Mouse (Mus musculus) hindbrain, embryonic 14.5 days (tissue): Measurements from ENCODE around the gene Ankrd60. TPM values are rescaled to one million over a fixed set of nuclear protein-coding genes. Genes with fewer than 3 reads are reported as not detected.

Source experiments
- ATAC-seq: fragments of 200-750 bp; cut with Nextera tagmentation; 2 replicates; pipeline ENCODE4 v1.8.0; 2017; ENCODE audit warnings: moderate number of reproducible peaks, mild to moderate bottlenecking, moderate TSS enrichment, moderate library complexity; ENCODE audit not compliant: low FRiP score
- DNase-seq: peaks from one replicate; pipeline ENCODE4 v3.0.0-alpha.2; 2015; ENCODE audit warnings: low spot score
- H3K27ac ChIP-seq: fragments of 300-500 bp; sonication (generic); 2 replicates; pipeline ENCODE4 v1.5.1; 2014; ENCODE audit warnings: mild to moderate bottlenecking, moderate library complexity
- H3K27me3 ChIP-seq: fragments of 300-500 bp; sonication (generic); 2 replicates; pipeline ENCODE4 v1.6.1; 2014; ENCODE audit warnings: mild to moderate bottlenecking, low read length, mixed read lengths; ENCODE audit not compliant: control insufficient read depth, insufficient read depth
- H3K36me3 ChIP-seq: fragments of 300-500 bp; sonication (generic); replicated peaks from 2 replicates; pipeline ENCODE4 v1.6.1; 2014; ENCODE audit not compliant: control insufficient read depth, insufficient read depth
- H3K4me1 ChIP-seq: fragments of 300-500 bp; sonication (generic); replicated peaks from 2 replicates; pipeline ENCODE4 v1.6.1; 2014; ENCODE audit warnings: antibody characterized with exemption, low read length, mixed read lengths; ENCODE audit not compliant: control insufficient read depth, insufficient read depth
- H3K4me2 ChIP-seq: fragments of 300-500 bp; sonication (generic); replicated peaks from 2 replicates; pipeline ENCODE4 v1.6.1; 2014; ENCODE audit warnings: mild to moderate bottlenecking, moderate library complexity
- H3K4me3 ChIP-seq: fragments of 300-500 bp; sonication (generic); replicated peaks from 2 replicates; pipeline ENCODE4 v1.5.1; 2014; ENCODE audit warnings: mild to moderate bottlenecking, low read length
- H3K9ac ChIP-seq: fragments of 300-500 bp; sonication (generic); 2 replicates; pipeline ENCODE4 v1.6.1; 2014
- H3K9me3 ChIP-seq: fragments of 300-500 bp; sonication (generic); 2 replicates; pipeline ENCODE4 v1.6.1; 2016; ENCODE audit warnings: low read length; ENCODE audit not compliant: control insufficient read depth
- WGBS: fragments of 180-500 bp; shearing (Covaris S2); extraction: QIAGEN DNeasy Blood & Tissue Kit; methylation state at CpG from one replicate; pipeline ENCODE4 v1.1.7; 2014; 5-methylcytosine and 5-hydroxymethylcytosine counted together
- polyA plus RNA-seq: library from polyadenylated mRNA; unstranded; fragments of >200 nt; fragmentation: Nextera tagmentation; extraction: Ambion mirVana; gene quantifications from 2 replicates; pipeline ENCODE4 v1.2.1, GENCODE M21; 2014

Gene Ankrd60
- polyA plus RNA-seq, 1 experiment from 2014 or later = not detected

DNA sequence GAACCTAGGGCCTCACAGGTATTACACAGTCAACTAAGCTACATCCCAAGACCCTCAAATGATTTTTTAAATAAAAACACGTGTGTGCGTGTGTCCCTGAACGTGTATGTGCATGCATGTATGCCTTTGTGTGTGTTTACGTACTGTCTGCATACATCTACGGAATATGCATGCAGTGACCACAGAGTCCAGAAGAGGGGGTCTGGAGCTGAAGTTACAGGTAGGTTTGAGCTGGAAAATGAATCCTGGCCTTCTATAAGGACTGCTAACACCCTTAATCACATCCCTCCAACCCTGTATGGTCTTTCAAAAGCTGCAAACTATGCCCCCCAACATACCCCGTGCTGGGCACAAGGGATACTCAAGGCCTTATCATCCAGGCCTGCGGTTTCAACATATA is 14.8 kb downstream of the Ankrd60 start:
- Histone ChIP-seq H3K4me1 (no peaks in the 10 kb centered on the region), H3K9ac (no peak overlapping the region), H3K36me3 (no peaks in the 10 kb centered on the region), H3K4me3 (no peak overlapping the region), H3K27me3 (no peaks in the 10 kb centered on the region), H3K9me3 (no peaks in the 10 kb centered on the region), H3K4me2 (no peak overlapping the region), H3K27ac (no peak overlapping the region)
- ATAC-seq (no peak), DNase-seq (peak; percentile 69)
- WGBS = 78% methylated on average over 7 of the region's 7 CpGs

DNA sequence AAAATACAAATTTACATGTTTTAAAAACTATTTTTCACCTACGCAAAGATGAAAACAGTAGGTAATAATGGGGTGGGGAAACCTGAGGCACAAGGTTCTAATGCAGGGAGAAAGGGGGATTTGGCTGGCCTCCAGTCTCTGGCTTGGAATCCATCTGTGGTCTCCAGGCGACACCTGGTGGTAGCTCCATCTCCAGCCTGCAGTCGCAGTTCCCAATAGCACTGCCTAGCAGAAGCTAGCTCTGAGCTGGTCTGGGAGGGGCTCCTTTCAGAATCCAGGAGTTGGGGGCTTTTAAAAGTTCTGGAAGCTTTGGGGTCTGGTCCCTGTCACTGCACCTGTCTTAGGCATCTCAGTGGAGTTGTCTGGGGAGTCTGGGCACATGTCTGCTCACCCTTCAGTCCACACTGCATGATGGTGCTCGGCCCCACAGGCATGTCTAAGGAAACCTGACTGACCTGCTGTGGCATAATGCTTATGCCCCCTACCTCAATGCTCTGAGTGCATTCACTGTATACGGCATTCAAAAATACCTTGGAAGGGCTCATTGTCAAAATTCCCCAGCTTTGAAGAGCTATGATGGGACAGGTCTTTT is 16.2 kb downstream of the Ankrd60 start:
- Histone ChIP-seq H3K9ac (no peak overlapping the region), H3K4me3 (no peak overlapping the region), H3K27me3 (no peaks in the 10 kb centered on the region), H3K36me3 (no peaks in the 10 kb centered on the region), H3K4me2 (no peak overlapping the region), H3K9me3 (no peaks in the 10 kb centered on the region), H3K4me1 (no peaks in the 10 kb centered on the region), H3K27ac (no peak overlapping the region)
- peak; percentile 38; the same call in 1 of the 2 replicates for ATAC-seq
- WGBS = 44% methylated on average over 5 of the region's 5 CpGs
- DNase-seq = peak; percentile 88

DNA sequence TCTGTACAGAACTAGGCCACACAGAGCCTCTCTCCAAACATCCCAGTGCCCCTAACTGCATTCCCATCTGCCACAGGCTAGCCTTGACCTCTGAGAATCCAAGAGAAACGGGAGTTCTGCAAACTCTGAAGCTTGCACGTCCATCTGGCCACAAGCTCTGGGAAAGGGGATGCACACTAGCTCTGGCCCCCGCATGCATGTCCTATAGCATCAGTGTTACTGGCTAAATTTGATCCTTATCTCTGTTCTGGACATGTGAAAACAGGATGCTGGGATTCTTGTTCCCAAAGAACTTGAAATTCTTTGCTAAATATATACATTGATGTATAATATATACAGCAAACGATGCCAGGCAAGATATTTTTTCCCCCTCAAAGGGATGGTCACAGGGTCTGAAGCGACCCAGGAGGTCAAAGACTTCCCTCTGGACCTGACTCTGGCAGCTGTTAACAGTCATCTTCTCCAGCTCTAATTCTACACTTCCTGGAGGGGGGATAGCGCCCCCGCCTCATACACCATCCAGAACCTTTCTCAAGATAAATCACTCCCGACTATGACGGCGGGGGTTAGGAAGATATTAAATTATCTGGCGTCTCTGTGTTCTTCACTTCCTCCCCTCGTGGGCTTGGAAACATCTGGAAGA is 19.3 kb downstream of the Ankrd60 start:
- H3K9me3 ChIP-seq = no peaks in the 10 kb centered on the region
- 77% methylated on average over 12 of the region's 12 CpGs for WGBS
- H3K4me1 ChIP-seq = no peaks in the 10 kb centered on the region
- no peak overlapping the region for H3K9ac ChIP-seq
- no peak overlapping the region for H3K4me2 ChIP-seq
- H3K27ac ChIP-seq = no peak overlapping the region
- no peak overlapping the region for H3K4me3 ChIP-seq
- no peak for DNase-seq
- no peaks in the 10 kb centered on the region for H3K27me3 ChIP-seq
- no peak for ATAC-seq
- H3K36me3 ChIP-seq = no peaks in the 10 kb centered on the region

DNA sequence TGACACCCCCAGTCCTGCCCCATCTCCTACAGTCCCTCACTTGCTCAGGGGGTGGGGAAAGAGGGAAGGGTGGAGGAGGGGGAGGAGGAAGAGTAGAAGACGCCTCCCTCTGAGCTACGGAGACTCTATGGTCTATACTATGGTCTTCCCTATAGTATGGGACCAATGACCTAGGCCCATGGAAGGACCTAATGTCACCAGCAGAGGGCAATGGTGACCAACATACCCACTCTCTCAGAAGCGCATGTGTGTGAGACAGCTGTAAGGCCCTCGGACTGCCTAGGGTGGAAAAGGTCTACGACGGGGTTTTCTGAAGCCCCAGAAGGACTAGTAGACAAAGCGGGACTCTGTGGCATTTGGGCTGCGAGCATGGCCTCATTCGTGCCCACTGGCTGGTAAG is 24.3 kb downstream of the Ankrd60 start:
- WGBS = 44% methylated on average over 9 of the region's 9 CpGs
- no peak overlapping the region for H3K9ac ChIP-seq
- no peaks in the 10 kb centered on the region for H3K27me3 ChIP-seq
- no peak for ATAC-seq
- H3K36me3 ChIP-seq = no peaks in the 10 kb centered on the region
- H3K27ac ChIP-seq = no peak overlapping the region
- no peaks in the 10 kb centered on the region; the same call in 1 of the 2 replicates for H3K4me1 ChIP-seq
- DNase-seq = no peak
- no peak overlapping the region for H3K4me2 ChIP-seq
- no peak overlapping the region for H3K4me3 ChIP-seq
- H3K9me3 ChIP-seq = no peaks in the 10 kb centered on the region

DNA sequence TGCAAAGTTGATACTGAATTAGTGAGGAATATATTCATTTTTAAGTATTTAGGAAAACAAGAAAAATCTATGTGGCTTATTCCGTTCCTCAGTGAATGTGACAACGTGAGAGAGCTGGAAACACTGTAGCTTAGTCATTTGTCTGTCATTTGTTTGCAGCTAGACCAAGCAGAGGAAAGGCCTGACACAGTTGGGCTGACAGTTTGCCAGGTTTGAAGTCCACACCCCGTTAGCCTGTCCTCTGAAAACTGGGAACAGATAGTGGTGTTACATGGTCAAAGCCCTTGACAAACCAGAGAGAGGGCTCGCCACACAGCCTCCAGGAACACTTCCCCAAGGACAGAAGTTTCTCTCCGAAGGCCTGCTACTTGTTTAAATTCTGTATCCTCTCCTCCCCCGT is 27.5 kb downstream of the Ankrd60 start:
- H3K36me3 ChIP-seq = no peaks in the 10 kb centered on the region
- no peaks in the 10 kb centered on the region for H3K9me3 ChIP-seq
- H3K4me3 ChIP-seq = no peak overlapping the region
- 75% methylated on average over 6 of the region's 6 CpGs for WGBS
- no peaks in the 10 kb centered on the region for H3K27me3 ChIP-seq
- ATAC-seq (no peak), DNase-seq (no peak)
- no peak overlapping the region for H3K27ac ChIP-seq
- no peak overlapping the region for H3K9ac ChIP-seq
- H3K4me2 ChIP-seq = no peak overlapping the region
- no peaks in the 10 kb centered on the region; the same call in 1 of the 2 replicates for H3K4me1 ChIP-seq

DNA sequence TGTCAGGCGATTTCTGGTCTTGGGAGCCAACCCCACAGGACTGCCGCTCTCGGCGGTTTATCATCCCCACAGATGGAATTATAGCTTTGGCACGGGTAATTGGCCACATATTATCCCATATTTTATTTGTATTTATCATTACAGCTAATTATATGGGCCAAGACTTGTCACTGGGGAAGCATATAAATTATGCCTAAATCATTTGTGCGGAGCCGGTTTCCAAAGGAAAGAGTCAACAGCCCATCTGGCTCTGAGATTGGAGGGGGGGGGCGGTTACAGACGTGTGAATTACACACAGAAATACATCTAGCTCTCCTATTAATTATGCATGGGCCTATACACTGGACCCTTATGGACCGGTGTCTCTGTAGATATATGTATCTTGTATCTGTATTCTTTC is 28.9 kb downstream of the Ankrd60 start:
- no peaks in the 10 kb centered on the region for H3K27me3 ChIP-seq
- no peaks in the 10 kb centered on the region; the same call in 1 of the 2 replicates for H3K4me1 ChIP-seq
- no peaks in the 10 kb centered on the region for H3K36me3 ChIP-seq
- ATAC-seq (no peak), DNase-seq (no peak)
- H3K4me2 ChIP-seq = no peak overlapping the region
- H3K4me3 ChIP-seq = no peak overlapping the region
- no peak overlapping the region for H3K27ac ChIP-seq
- WGBS = 64% methylated on average over 10 of the region's 10 CpGs
- no peaks in the 10 kb centered on the region for H3K9me3 ChIP-seq
- H3K9ac ChIP-seq = no peak overlapping the region

DNA sequence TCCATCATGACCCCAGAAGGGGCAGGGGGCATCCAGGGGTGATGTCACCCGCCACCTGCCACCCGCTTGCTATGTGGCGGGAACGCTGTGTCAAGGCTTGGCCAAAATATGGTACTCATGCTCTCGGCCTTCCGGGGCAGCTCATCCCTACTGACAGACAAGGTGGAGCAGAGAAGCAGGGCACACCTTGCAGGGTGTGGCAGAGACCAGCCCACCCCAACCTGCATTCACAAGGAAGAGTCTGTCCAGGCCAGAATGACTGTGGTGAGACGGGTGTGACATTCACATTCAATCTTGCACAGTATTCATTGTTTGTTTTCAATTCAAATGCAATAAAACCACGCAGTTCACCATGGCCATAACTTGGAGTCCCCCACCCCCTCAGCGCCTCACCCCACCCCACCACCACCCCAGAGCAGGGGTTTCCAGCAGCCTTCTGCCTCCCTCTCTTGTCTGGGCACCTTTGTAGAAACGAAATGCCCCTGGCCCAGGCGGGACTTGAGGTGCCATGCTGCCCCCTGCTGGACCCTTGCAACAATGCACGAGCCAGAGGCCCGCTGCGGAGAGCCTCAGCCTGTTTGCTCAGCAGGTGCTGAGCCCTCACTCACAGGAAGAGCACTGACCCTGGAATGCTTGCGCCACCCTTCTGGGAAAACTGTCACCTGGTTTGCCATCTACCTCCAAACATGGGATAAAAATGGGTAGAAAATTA is 32.0 kb downstream of the Ankrd60 start:
- no peak overlapping the region for H3K27ac ChIP-seq
- peak; percentile 92 for DNase-seq
- H3K4me1 ChIP-seq = no peaks in the 10 kb centered on the region; the same call in 1 of the 2 replicates
- ATAC-seq = peak; percentile 62; the same call in 1 of the 2 replicates
- H3K4me3 ChIP-seq = no peak overlapping the region
- H3K4me2 ChIP-seq = no peak overlapping the region
- WGBS = 46% methylated on average over 15 of the region's 15 CpGs
- H3K27me3 ChIP-seq = no peaks in the 10 kb centered on the region
- no peak overlapping the region for H3K9ac ChIP-seq
- H3K9me3 ChIP-seq = no peaks in the 10 kb centered on the region
- H3K36me3 ChIP-seq = no peaks in the 10 kb centered on the region

DNA sequence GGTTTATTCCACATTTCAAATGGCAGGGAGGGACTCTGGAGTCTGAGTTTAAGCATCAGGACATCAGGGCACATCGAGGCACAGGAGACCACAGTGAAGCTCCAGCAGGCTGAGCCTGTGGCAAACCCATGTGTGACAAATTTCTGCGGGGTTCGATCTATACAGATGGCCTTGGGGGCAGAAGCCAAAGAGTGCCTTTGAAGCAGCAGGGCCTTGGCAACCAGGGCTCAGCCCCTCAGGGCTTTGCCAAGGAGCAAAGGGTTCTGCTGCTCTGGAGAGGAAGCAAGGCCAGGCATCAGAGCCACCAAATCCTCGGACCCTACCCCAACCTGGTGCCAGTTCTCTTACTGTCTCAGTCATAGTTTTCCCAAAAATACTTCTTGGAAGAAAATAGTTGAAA is 35.4 kb downstream of the Ankrd60 start:
- Histone ChIP-seq H3K27me3 (no peaks in the 10 kb centered on the region), H3K9ac (no peak overlapping the region), H3K9me3 (no peaks in the 10 kb centered on the region), H3K4me3 (no peak overlapping the region), H3K27ac (no peak overlapping the region), H3K4me2 (no peak overlapping the region), H3K4me1 (0 out of 2 replicates have a peak, but pooled peaks cover 4% of the 10 kb centered on the region), H3K36me3 (no peaks in the 10 kb centered on the region)
- WGBS = 77% methylated on average over 4 of the region's 4 CpGs
- no peak for ATAC-seq
- no peak for DNase-seq

DNA sequence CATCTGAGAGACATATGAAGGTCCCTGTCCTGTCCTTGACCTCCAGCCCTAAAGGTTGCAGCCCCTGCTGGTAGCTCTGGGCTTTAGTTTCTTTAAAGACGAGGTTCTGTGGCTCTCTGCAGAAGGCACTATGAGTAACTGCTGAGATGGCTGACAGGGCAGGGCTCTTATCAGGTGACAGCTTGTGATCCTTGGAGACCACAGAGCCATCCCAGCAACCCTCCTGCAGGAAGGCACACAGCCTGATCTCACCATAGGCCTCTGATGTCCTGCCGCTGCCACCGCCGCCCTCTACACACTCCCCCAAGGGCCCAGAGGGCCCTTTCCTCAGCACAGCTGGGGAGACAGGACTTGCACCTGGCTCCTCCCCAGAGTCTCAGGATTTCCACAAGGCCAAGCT is 36.4 kb downstream of the Ankrd60 start:
- Histone ChIP-seq H3K9me3 (no peaks in the 10 kb centered on the region), H3K4me1 (0 out of 2 replicates have a peak, but pooled peaks cover 4% of the 10 kb centered on the region), H3K36me3 (no peaks in the 10 kb centered on the region), H3K4me3 (no peak overlapping the region), H3K9ac (no peak overlapping the region), H3K27ac (no peak overlapping the region), H3K4me2 (no peak overlapping the region), H3K27me3 (no peaks in the 10 kb centered on the region)
- WGBS = 76% methylated on average over 4 of the region's 4 CpGs
- ATAC-seq = no peak
- DNase-seq = no peak
